Mouse (Mus musculus) fibroblast of lung, adult 2 months (primary cell): ENCODE measurements around the gene Gm3015.
"Not testable (repeated sequence)": the region's sequence is repeated elsewhere in the genome, so short reads cannot be mapped to it uniquely, and the experiment has no call there.

Experiments
- DNase-seq: peaks from one replicate; pipeline ENCODE4 v3.0.0-alpha.2; 2011; ENCODE audit warnings: low read depth

The Gm3015 gene

DNA sequence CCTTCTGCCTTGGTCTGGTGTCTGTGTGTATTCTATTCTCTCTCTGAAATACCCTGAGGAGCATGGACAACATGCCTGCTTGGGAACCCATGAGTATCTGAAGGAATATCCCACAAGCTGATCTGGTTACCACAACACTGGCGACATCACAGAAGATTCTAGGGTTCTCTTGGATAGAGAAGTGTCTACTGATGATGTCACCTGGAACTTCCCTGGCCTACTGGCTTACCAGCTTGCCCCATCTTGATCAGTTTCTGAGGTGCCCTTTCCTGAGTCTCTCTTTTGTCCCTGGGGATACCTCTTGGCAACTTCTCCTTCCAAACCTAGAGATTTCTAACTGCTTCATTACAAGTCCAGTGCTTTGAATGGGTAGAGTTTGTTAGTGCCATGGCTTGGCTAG is at the start of gene Gm3015:
Gene Gm3015 (minus strand): TSS at position 101 of the 400 bp plus-strand sequence.
- not testable (repeated sequence) for DNase-seq

DNA sequence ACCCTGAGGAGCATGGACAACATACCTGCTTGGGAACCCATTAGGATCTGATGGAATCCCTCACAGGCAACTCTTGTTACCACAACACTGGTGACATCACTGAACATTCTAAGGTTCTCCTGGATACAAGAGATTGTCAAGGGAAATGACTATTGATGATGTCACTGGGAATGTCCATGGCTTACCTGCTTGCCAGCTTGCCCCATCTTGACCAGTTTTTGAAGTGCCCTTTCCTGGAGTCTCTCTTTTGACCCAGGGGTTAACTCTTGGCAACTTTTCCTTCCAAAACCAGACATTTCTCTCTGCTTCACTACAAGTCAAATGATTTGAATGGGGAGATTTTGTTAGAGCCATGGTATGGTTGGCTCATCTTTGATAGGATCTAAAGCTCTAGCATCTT is 29.3 kb upstream of the Gm3015 start, which contains the start of gene Gm10377:
Gene Gm10377 (minus strand): TSS at position 101 of the 400 bp plus-strand sequence.
- not testable (repeated sequence) for DNase-seq
